Mouse (Mus musculus) T-helper 17 cell (primary cell): Measurements from ENCODE around the gene Mlxipl.

Source experiments
- in situ Hi-C, 2 experiments: fragments of 300-600 bp; cut with MboI, MseI; formaldehyde crosslinking; loops; 1 replicate in 1 of 2; 2 replicates in 1 of 2; pipeline ENCODE4 v1.15.1; 2025; ENCODE audit warnings: high pct_unique_total_duplicates in 2 of 2

Gene Mlxipl

DNA sequence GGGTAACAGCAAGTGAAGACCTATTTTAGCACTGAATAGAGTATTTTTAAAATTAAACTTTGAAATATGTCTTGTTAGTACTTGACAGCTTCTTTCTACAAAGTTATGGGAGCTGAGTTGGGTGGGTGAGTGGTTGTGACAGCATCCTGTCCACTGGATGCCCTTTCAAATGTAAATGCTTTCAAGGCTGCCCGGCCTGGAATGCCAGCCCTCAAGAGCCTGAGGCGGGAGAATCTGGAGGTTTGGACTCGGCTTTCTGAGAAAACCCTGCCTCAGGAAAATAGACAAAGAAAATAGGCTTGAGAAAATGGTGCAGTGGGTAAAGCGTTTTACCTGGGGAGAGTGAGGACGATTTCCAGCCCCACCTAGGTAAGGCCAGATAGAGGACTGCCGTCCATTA, 92.1 kb downstream of the Mlxipl start:
- in situ Hi-C loops, result no loop called here

DNA sequence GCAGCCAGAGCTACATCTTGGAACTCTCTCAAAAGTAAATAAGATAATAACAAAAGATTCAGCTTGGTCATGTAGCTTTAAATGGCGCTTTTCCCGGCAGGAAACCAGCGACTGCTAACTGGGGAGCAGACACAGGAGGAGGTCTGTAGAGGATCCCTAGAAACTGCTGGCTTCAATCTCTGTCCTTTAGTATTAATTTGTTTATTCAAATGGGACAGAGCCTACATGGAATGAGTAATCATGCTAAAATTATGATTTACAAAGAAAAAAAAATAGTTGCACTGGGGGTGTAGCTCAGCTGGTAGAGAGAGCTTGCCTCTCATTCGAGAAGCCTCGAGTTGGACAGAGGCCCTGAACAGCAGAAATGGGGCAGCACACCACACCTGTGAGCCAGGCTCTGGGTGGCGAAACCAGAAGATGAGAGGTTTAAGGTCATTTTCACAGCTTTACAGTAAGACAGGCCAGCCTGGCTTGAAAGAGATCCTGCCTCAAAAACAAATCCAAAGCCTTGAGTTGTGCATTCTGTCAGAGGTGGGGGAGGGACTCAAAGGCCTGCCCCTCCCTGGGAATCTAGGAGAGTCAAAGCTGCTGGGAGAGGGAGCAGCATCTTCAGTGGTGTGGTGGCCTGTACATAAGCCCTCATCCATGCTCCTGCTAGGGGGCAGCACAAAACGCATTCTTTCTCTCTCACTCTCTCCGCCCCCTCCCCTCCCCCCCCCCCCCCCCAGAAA, 93.6 kb downstream of the Mlxipl start:
- in situ Hi-C loops, result no loop called here

DNA sequence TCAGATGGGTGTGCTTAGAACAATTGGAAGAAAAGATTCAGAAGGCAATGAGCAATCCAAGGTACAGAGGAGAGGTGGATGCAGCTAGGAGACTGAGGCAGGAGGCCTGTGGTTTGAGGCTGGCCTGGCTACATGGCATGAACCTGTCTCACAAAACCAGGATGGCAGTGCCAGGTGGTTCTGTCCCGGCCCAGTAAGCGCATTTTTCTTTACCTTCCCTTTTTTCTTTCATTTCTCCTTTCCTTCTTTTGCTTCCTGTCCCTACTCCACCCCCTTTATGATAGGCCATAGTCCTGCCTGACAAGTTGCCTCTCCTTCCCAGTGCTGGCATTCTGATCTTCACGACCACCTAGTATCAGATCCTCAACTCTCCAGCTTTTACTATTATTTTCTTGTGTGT, 95.3 kb downstream of the Mlxipl start:
- in situ Hi-C loops, result loop anchor here in 1 of 2 experiments (5.0 kb wide), 1 partner anchor 68 kb away; no protein-coding TSS in a partner anchor

DNA sequence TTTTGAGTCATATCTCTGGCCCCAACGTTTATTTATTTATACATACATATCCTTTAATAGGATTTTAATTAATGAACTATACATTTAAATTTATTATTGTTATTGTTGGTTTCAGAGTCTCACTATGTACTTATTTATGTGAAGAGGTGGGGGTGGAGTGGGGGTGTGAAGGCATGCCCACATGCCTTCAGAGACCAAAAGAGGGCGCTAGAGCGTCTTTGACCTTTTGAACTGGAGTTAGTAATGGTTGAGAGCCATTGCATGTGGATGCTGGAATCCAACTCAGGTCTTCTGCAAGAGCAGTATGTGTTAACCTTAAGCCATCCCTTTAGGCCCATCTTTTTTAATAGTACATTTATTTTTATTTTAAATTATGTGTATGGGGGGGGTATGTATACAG, 95.9 kb downstream of the Mlxipl start:
- in situ Hi-C loops, result loop anchor here in 1 of 2 experiments (5.0 kb wide), 1 partner anchor 68 kb away; no protein-coding TSS in a partner anchor

DNA sequence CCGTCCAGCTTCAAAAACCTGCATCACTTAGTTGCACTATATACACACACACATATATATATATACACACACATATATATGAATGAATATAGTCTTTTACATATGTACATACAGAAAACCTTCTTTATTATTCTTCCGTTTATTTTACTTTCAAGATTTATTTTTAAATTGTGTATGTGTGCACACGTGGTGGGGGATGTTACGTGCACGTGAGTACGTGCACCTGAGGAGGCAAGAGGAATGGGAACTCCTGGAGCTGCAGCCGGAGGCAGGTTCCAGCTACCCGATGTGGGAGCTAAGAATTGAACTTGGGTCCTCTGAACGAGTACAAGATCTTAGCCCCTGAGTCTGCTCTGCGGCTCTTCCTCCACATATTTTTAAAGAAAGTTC, 96.5 kb downstream of the Mlxipl start:
- in situ Hi-C loops, result loop anchor here in 1 of 2 experiments (5.0 kb wide), 1 partner anchor 69 kb away; no protein-coding TSS in a partner anchor

DNA sequence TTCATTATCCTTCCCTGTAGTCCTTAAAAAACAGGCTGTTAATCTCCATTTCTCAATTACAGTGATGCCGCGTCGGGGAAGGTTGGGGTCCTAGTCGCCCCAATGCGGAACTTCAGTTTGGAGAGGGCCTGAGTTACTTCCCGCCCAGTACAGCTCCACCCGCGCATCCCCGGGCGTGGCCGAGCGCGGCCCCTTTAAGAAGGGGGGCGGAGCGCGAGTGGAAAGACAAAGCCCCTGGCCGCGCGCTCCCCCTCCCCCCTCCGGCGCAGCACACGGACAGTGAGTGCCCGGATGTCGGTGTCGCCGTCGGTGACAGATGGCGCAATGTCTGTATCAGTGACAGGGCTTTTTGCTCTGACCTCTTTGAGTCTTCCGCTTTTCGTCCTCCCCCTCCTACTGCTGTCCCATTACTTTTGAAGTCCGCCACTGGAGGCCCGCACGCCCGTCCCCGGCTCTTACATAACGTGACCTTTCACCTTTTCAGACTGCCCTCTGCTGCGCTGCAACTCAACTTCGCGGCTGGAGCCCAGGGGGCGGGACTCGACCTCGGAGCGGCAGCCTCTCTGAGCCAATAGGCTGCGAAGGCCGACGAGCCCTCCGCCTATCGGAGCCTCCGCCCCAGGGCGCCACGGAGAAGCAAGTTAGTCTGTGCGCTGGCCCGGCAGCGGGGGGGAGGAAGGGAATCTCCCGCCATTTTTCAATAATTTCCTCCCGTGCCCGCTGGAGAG, 97.1 kb downstream of the Mlxipl start, which contains the start of gene Baz1b:
TSS of gene Baz1b (plus strand) at position 644 of the 728 bp plus-strand sequence.
- in situ Hi-C loops, result loop anchor here in 1 of 2 experiments (5.0 kb wide), 1 partner anchor 69 kb away; no protein-coding TSS in a partner anchor

DNA sequence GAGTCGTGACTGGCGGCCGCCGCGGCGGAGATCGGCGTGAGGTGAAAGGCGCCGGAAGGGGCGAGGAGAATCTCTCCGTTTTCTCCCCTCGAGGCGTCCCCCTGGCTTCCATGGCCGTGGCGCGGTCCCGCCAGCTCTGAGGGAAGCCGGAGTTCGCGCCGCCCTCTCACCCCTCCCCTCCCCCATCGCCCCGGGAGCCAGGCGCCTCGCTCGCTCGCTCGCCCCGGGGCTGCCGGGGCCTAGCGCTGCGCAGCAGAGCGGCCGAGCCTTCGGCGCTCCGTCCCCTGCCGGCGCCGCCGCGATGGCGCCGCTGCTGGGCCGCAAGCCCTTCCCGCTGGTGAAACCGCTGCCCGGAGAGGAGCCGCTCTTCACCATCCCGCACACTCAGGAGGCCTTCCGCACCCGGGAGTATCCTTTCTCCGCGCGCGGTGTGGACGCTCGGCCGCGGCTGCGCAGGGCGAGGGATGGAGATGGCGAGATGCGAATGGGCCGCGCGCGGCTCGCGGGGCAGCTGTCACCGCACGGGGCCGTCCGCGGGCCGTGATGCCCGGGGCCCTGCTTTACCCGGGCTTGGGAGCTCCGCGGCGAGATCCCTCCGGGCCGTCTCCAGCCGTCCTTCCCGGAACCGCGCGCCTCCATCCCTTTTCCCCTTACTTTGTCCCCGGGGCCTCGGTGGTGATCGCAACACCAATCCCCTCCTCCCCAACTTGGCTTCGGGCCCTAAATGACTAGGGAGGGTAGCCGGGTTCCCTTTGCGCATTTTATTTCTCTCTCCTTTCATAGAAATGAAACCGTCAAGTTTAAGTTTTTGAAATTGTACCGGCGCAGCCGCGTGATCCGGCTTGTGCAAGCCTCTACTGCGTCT, 97.9 kb downstream of the Mlxipl start:
- in situ Hi-C loops, result loop anchor here in 1 of 2 experiments (5.0 kb wide), 1 partner anchor 70 kb away; no protein-coding TSS in a partner anchor
